18 mouse cellular contexts compared by ENCODE assay signal in genomic region chr1:104584123-104584522, GRCm38 (mm10).
"Had no signal": no experiment of that assay in that cellular context is flagged by ENCODE, and none has a peak within 500 bp of the region (broad histone marks: within the 10 kb centered on the region; RNA-seq: fewer than 3 reads in every experiment).

No protein-coding gene starts in this region.

- H3K27ac ChIP-seq: midbrain, embryonic 10.5 days; midbrain, embryonic 12.5 days; neural tube, embryonic 13.5 days; neural tube, embryonic 15.5 days had no signal

- DNase-seq: lung, embryonic 14.5 days; lung, postnatal 10 days; lung, postnatal 4 days; midbrain, embryonic 14.5 days; retina, postnatal 1 day; right cerebral cortex, adult 18-20 months; right cerebral cortex, postnatal 25 days; right cerebral cortex, postnatal 4 days; spleen, adult 18-20 months; thymus, adult 18-20 months; thymus, postnatal 14 days; thymus, postnatal 36 days had no signal

- H3K36me3 ChIP-seq: midbrain, embryonic 10.5 days; midbrain, embryonic 12.5 days; neural tube, embryonic 13.5 days; neural tube, embryonic 15.5 days had no signal

- H3K27me3 ChIP-seq: midbrain, embryonic 12.5 days; neural tube, embryonic 13.5 days; neural tube, embryonic 15.5 days had no signal

- ATAC-seq: midbrain, embryonic 16.5 days had no signal

- H3K4me1 ChIP-seq: midbrain, embryonic 10.5 days; midbrain, embryonic 12.5 days; neural tube, embryonic 13.5 days; neural tube, embryonic 15.5 days had no signal

- H3K4me3 ChIP-seq: midbrain, embryonic 10.5 days; midbrain, embryonic 12.5 days; myocyte; neural tube, embryonic 13.5 days; neural tube, embryonic 15.5 days had no signal

- H3K9ac ChIP-seq: lung, embryonic 14.5 days; midbrain, embryonic 12.5 days; neural tube, embryonic 13.5 days; neural tube, embryonic 15.5 days had no signal

- H3K4me2 ChIP-seq: lung, embryonic 14.5 days; midbrain, embryonic 12.5 days; neural tube, embryonic 13.5 days; neural tube, embryonic 15.5 days had no signal

- H3K9me3 ChIP-seq: midbrain, embryonic 10.5 days; midbrain, embryonic 12.5 days; neural tube, embryonic 13.5 days; neural tube, embryonic 15.5 days had no signal
